Mouse (Mus musculus): ENCODE results near the gene Kat14.

Gene Kat14

GRCm38 (mm10) chr2:144452364-144453008 is 83.7 kb downstream of the Kat14 start:
- DNase-seq (ENCODE audit: low spot score in 2 of 2): peak; percentile 37 to 72
